Mouse (Mus musculus): ENCODE data around the gene Calcrl. TPM values are rescaled to one million over a fixed set of nuclear protein-coding genes. Genes with fewer than 3 reads are reported as not detected.

The Calcrl gene
- polyA plus RNA-seq, 1 experiment from 2014 or later = 14.2 TPM

GRCm38 (mm10) chr2:84380816-84381215 lies 44.4 kb downstream of the Calcrl start:
- Histone ChIP-seq H3K4me3 (ENCODE audit: low read depth, low read length) (no peak overlapping the region), H3K27ac (ENCODE audit: low read depth, low read length) (no peak overlapping the region), H3K36me3 (ENCODE audit: control insufficient read depth, insufficient read depth) (no peaks in the 10 kb centered on the region), H3K4me2 (replicated peaks; ENCODE audit: low read depth) (no peak overlapping the region), H3K9me3 (ENCODE audit: control insufficient read depth) (no peaks in the 10 kb centered on the region), H3K27me3 (replicated peaks; ENCODE audit: control insufficient read depth, insufficient read depth, low read length) (no peaks in the 10 kb centered on the region), H3K9ac (ENCODE audit: low read depth, low read length) (no peak overlapping the region), H3K4me1 (replicated peaks; ENCODE audit: control insufficient read depth, insufficient read depth, low read length) (no peaks in the 10 kb centered on the region; the same call in 1 of the 2 replicates)
- WGBS = 65% methylated on average over 11 of the region's 11 CpGs
- no peak for TF ChIP-seq CTCF (IDR thresholded peaks at IDR 0.05; ENCODE audit: low read depth)
- no peak for ATAC-seq

GRCm38 (mm10) chr2:84378678-84379077 lies 46.5 kb downstream of the Calcrl start:
- TF ChIP-seq CTCF (IDR thresholded peaks at IDR 0.05; ENCODE audit: low read depth) = no peak
- WGBS = 33% methylated on average over 5 of the region's 5 CpGs
- peak; percentile 98 for ATAC-seq

DNA sequence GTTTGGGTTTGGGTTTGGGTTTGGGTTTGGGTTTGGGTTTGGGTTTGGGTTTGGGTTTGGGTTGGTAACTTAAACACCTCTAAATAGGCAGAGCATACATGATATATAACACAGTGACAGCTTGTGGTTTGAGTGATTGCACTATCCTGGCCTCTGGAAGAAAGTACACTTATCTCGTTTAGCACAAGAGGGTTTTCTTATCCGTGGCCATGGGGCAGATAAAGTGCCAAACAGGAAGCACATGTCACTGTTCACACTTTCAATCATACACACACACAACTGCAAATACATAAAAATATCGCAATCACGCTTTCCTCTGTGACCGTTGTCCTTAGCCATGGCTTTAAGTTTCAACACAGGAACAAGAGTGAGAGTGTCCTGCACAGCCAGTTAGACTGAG lies 56.0 kb downstream of the Calcrl start:
- Histone ChIP-seq H3K9me3 (ENCODE audit: control insufficient read depth) (no peaks in the 10 kb centered on the region), H3K9ac (ENCODE audit: low read depth, low read length) (no peak overlapping the region), H3K4me2 (replicated peaks; ENCODE audit: low read depth) (no peak overlapping the region), H3K27me3 (replicated peaks; ENCODE audit: control insufficient read depth, insufficient read depth, low read length) (no peaks in the 10 kb centered on the region), H3K4me1 (replicated peaks; ENCODE audit: control insufficient read depth, insufficient read depth, low read length) (no peaks in the 10 kb centered on the region), H3K36me3 (ENCODE audit: control insufficient read depth, insufficient read depth) (no peaks in the 10 kb centered on the region), H3K4me3 (ENCODE audit: low read depth, low read length) (no peak overlapping the region), H3K27ac (ENCODE audit: low read depth, low read length) (no peak overlapping the region)
- WGBS = 33% methylated on average over 5 of the region's 5 CpGs
- TF ChIP-seq CTCF (IDR thresholded peaks at IDR 0.05; ENCODE audit: low read depth) = no peak
- 0 out of 2 replicates have a peak, but pooled peaks have one; percentile 33 for ATAC-seq

More at GRCm38 (mm10) chr2:84378678-84379077, 46.5 kb downstream of the Calcrl start:
- H3K36me3 ChIP-seq (ENCODE audit: control insufficient read depth, insufficient read depth) = no peaks in the 10 kb centered on the region
- no peak overlapping the region for H3K9ac ChIP-seq (ENCODE audit: low read depth, low read length)
- no peaks in the 10 kb centered on the region for H3K9me3 ChIP-seq (ENCODE audit: control insufficient read depth)
- no peak overlapping the region for H3K4me2 ChIP-seq (replicated peaks; ENCODE audit: low read depth)
- no peaks in the 10 kb centered on the region for H3K27me3 ChIP-seq (replicated peaks; ENCODE audit: control insufficient read depth, insufficient read depth, low read length)
- no peak overlapping the region for H3K27ac ChIP-seq (ENCODE audit: low read depth, low read length)
- H3K4me3 ChIP-seq (ENCODE audit: low read depth, low read length) = no peak overlapping the region
- H3K4me1 ChIP-seq (replicated peaks; ENCODE audit: control insufficient read depth, insufficient read depth, low read length) = no peaks in the 10 kb centered on the region; the same call in 1 of the 2 replicates

- no peak overlapping the region for H3K4me2 ChIP-seq (replicated peaks; ENCODE audit: low read depth)
- H3K27me3 ChIP-seq (replicated peaks; ENCODE audit: control insufficient read depth, insufficient read depth, low read length) = no peaks in the 10 kb centered on the region
- no peak overlapping the region for H3K4me3 ChIP-seq (ENCODE audit: low read depth, low read length)
- H3K27ac ChIP-seq (ENCODE audit: low read depth, low read length) = no peak overlapping the region
- H3K4me1 ChIP-seq (replicated peaks; ENCODE audit: control insufficient read depth, insufficient read depth, low read length) = no peaks in the 10 kb centered on the region
- no peak for TF ChIP-seq CTCF (IDR thresholded peaks at IDR 0.05; ENCODE audit: low read depth)
- no peaks in the 10 kb centered on the region for H3K36me3 ChIP-seq (ENCODE audit: control insufficient read depth, insufficient read depth)
- H3K9me3 ChIP-seq (ENCODE audit: control insufficient read depth) = no peaks in the 10 kb centered on the region
- no peak for ATAC-seq
- no peak overlapping the region for H3K9ac ChIP-seq (ENCODE audit: low read depth, low read length)
Observed at GRCm38 (mm10) chr2:84366742-84367141, 58.5 kb downstream of the Calcrl start.

DNA sequence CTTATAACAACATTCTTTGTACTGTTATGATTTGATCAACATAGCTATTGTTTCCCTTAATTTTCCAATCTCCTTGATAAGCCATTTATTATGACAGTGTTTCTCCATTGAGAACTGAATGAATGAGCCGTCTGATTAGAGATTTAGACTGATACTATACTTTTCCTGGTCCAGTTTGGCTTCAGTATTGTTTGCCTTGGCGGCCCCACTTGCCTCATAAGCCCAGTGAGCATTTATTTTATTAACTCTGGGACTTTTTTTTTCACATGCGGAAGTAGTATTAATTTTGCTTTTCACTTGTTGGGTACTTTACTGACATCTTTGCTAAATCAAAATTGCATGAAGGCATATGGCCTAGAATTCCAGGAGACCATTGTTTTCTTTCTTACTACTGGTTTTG lies 59.9 kb downstream of the Calcrl start:
- TF ChIP-seq CTCF (IDR thresholded peaks at IDR 0.05; ENCODE audit: low read depth) = no peak
- H3K36me3 ChIP-seq (ENCODE audit: control insufficient read depth, insufficient read depth) = no peaks in the 10 kb centered on the region
- no peak overlapping the region for H3K4me2 ChIP-seq (replicated peaks; ENCODE audit: low read depth)
- no peaks in the 10 kb centered on the region for H3K9me3 ChIP-seq (ENCODE audit: control insufficient read depth)
- H3K27me3 ChIP-seq (replicated peaks; ENCODE audit: control insufficient read depth, insufficient read depth, low read length) = no peaks in the 10 kb centered on the region
- no peak overlapping the region for H3K4me3 ChIP-seq (ENCODE audit: low read depth, low read length)
- H3K27ac ChIP-seq (ENCODE audit: low read depth, low read length) = no peak overlapping the region
- ATAC-seq = no peak
- 87% methylated on average over 3 of the region's 3 CpGs for WGBS
- no peak overlapping the region for H3K9ac ChIP-seq (ENCODE audit: low read depth, low read length)
- H3K4me1 ChIP-seq (replicated peaks; ENCODE audit: control insufficient read depth, insufficient read depth, low read length) = no peaks in the 10 kb centered on the region

DNA sequence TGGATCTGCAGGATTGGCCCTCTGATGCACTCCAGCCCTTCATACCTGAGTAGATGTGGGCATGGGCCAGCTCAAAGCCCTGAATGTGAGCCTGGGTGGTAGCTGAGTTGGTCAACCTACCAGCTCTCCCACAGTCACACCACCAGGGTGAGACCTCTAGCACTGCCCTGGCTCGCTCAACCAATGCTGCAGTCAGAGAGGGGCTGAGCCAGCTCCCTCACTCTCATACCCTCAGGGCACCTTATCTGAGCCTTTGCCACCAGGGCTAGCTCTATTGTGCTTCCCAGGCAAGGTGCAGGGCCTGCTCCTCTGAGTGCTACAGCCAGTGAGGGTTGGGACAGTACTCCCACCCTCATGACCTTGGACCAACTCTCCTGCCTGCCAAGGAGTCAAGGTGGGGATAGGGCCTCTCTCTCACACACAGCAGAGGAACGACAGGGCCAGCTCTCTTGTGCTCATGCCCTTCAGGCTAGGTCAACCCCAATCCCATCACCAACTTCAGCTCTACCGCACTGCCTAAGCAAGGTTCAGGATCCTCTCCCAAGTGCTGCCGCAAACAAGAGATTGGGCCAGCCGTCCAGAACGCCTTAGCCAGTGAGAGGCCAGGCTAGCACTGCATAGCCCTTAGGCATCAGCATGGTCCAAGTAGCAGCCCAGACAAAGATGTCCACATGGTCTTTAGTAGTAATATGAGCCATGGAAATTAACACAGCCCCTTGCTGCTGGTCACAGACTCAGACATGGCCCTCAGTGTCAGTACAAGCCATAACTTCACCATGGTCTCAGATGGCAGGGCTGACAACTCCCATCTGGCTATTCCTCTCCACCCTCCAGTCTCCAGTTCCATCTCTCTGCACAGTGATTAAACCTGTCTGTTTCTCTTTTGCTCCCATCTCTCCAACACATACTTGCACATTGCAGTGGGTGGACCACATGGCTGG lies 62.2 kb downstream of the Calcrl start:
- no peaks in the 10 kb centered on the region for H3K27me3 ChIP-seq (replicated peaks; ENCODE audit: control insufficient read depth, insufficient read depth, low read length)
- no peak overlapping the region for H3K4me3 ChIP-seq (ENCODE audit: low read depth, low read length)
- ATAC-seq = no peak
- no peak for TF ChIP-seq CTCF (IDR thresholded peaks at IDR 0.05; ENCODE audit: low read depth)
- no peaks in the 10 kb centered on the region for H3K4me1 ChIP-seq (replicated peaks; ENCODE audit: control insufficient read depth, insufficient read depth, low read length)
- no peak overlapping the region for H3K27ac ChIP-seq (ENCODE audit: low read depth, low read length)
- H3K4me2 ChIP-seq (replicated peaks; ENCODE audit: low read depth) = no peak overlapping the region
- no peaks in the 10 kb centered on the region for H3K9me3 ChIP-seq (ENCODE audit: control insufficient read depth)
- H3K36me3 ChIP-seq (ENCODE audit: control insufficient read depth, insufficient read depth) = no peaks in the 10 kb centered on the region
- H3K9ac ChIP-seq (ENCODE audit: low read depth, low read length) = no peak overlapping the region
- WGBS = 90% methylated on average over 6 of the region's 6 CpGs

All from intestine, postnatal 0 days (tissue).